Mouse (Mus musculus) myocyte (in vitro differentiated cells): ENCODE results near the gene Jak2.

ENCODE experiments used
- E2F4 ChIP-seq: IDR thresholded peaks from one replicate; pipeline ENCODE4 v1.6.1; 2011; ENCODE audit warnings: mild to moderate bottlenecking, control low read depth, moderate library complexity; ENCODE audit not compliant: insufficient read depth
- MAX ChIP-seq: IDR thresholded peaks from one replicate; pipeline ENCODE4 v1.6.1; 2011; ENCODE audit warnings: low read depth, mild to moderate bottlenecking, control low read depth
- MYOG ChIP-seq, 3 experiments: IDR thresholded peaks; one replicate each; pipeline ENCODE4 v1.6.1; 2011; ENCODE audit warnings: control low read depth in 2 of 3, low read depth in 2 of 3, mild to moderate bottlenecking in 2 of 3; ENCODE audit not compliant: insufficient read length in 2 of 3, control insufficient read depth in 1 of 3, insufficient read depth in 1 of 3
- POLR2A ChIP-seq: IDR thresholded peaks from one replicate; pipeline ENCODE4 v1.6.1; 2011; ENCODE audit warnings: low read depth, mild to moderate bottlenecking, control low read depth, moderate library complexity; ENCODE audit not compliant: insufficient read length
- POLR2AphosphoS2 ChIP-seq: IDR thresholded peaks from one replicate; pipeline ENCODE4 v1.6.1; 2011; ENCODE audit warnings: low read depth, control low read depth; ENCODE audit not compliant: insufficient read length
- REST ChIP-seq: IDR thresholded peaks from one replicate; pipeline ENCODE4 v1.6.1; 2011; ENCODE audit warnings: mild to moderate bottlenecking, control low read depth, moderate library complexity; ENCODE audit not compliant: insufficient read depth, insufficient read length
- SRF ChIP-seq: IDR thresholded peaks from one replicate; pipeline ENCODE4 v1.6.1; 2011; ENCODE audit warnings: low read depth; ENCODE audit not compliant: control insufficient read depth, insufficient read length
- TCF12 ChIP-seq: IDR thresholded peaks from one replicate; pipeline ENCODE4 v1.6.1; 2011; ENCODE audit warnings: mild to moderate bottlenecking, control low read depth; ENCODE audit not compliant: poor library complexity, insufficient read depth, severe bottlenecking
- USF1 ChIP-seq: IDR thresholded peaks from one replicate; pipeline ENCODE4 v1.6.1; 2011; ENCODE audit warnings: low read depth, mild to moderate bottlenecking, control low read depth, moderate library complexity

DNA sequence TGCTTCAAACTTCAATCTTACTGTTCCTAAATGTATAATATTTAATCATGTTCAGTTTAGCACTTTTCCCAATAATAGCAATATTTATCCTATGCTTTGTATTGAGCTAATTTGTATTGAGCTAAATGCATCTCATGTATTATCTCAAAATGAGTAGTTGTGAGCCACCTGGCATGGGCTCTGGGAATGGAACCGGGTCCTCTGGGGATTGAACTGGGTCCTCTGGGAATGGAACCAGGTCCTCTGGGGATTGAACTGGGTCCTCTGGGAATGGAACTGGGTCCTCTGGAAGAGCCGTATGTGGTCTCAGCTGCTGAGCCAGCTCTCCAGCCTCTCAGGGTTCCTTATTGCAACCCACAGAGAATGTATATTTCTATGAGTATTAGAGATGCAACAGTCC is 50.5 kb downstream of the Jak2 start:
- TF ChIP-seq SRF: no peak
- no peak for TF ChIP-seq POLR2A
- TF ChIP-seq TCF12: no peak
- TF ChIP-seq E2F4: no peak
- TF ChIP-seq USF1: no peak
- no peak for TF ChIP-seq MYOG (IDR thresholded peaks at IDR 0.05; ENCODE audit: control insufficient read depth in 1 of 3, insufficient read depth in 1 of 3, insufficient read length in 2 of 3, low read depth in 2 of 3)
- no peak for TF ChIP-seq MAX
- no peak for TF ChIP-seq REST
- no peak for TF ChIP-seq POLR2AphosphoS2
